Mouse (Mus musculus) intestine, embryonic 16.5 days (tissue): ENCODE measurements around the gene Mcoln3. TPM values are rescaled to one million over a fixed set of nuclear protein-coding genes. Genes with fewer than 3 reads are reported as not detected.

Experiments
- ATAC-seq: fragments of 200-750 bp; cut with Nextera tagmentation; 2 replicates; pipeline ENCODE4 v1.8.0; 2017; ENCODE audit warnings: moderate TSS enrichment, moderate library complexity
- H3K27ac ChIP-seq: fragments of 300-500 bp; sonication (generic); 2 replicates; pipeline ENCODE4 v1.5.1; 2014; ENCODE audit warnings: mild to moderate bottlenecking, low read length
- H3K27me3 ChIP-seq: fragments of 300-500 bp; sonication (generic); replicated peaks from 2 replicates; pipeline ENCODE4 v1.6.1; 2014; ENCODE audit warnings: low read length, control low read depth, mixed read lengths; ENCODE audit not compliant: control insufficient read depth, insufficient read depth
- H3K36me3 ChIP-seq: fragments of 300-500 bp; sonication (generic); 2 replicates; pipeline ENCODE4 v1.6.1; 2014; ENCODE audit warnings: low read length, control low read depth; ENCODE audit not compliant: control insufficient read depth, insufficient read depth
- H3K4me1 ChIP-seq: fragments of 300-500 bp; sonication (generic); 2 replicates; pipeline ENCODE4 v1.6.1; 2014; ENCODE audit warnings: low read length, control low read depth, mixed read lengths; ENCODE audit not compliant: control insufficient read depth, insufficient read depth
- H3K4me2 ChIP-seq: fragments of 300-500 bp; sonication (generic); 2 replicates; pipeline ENCODE4 v1.6.1; 2014; ENCODE audit warnings: low read depth, low read length, control low read depth
- H3K4me3 ChIP-seq: fragments of 300-500 bp; sonication (generic); 2 replicates; pipeline ENCODE4 v1.5.1; 2014; ENCODE audit warnings: mild to moderate bottlenecking, low read length
- H3K9ac ChIP-seq: fragments of 300-500 bp; sonication (generic); 2 replicates; pipeline ENCODE4 v1.6.1; 2014; ENCODE audit warnings: low read depth, low read length
- H3K9me3 ChIP-seq: fragments of 300-500 bp; sonication (generic); 2 replicates; pipeline ENCODE4 v1.6.1; 2016; ENCODE audit warnings: low read length, control low read depth; ENCODE audit not compliant: control insufficient read depth
- WGBS: fragments of 180-500 bp; shearing (Covaris S2); extraction: QIAGEN DNeasy Blood & Tissue Kit; methylation state at CpG from one replicate; pipeline ENCODE4 v1.1.7; 2014; 5-methylcytosine and 5-hydroxymethylcytosine counted together
- polyA plus RNA-seq: library from polyadenylated mRNA; unstranded; fragments of >200 nt; fragmentation: Nextera tagmentation; extraction: Ambion mirVana; gene quantifications from 2 replicates; pipeline ENCODE4 v1.2.1, GENCODE M21; 2015

Mcoln3 gene
- polyA plus RNA-seq, 1 experiment from 2014 or later = 74.3 TPM

GRCm38 (mm10) chr3:146149156-146150057 lies 32.2 kb downstream of the Mcoln3 start, which contains the start of gene Mcoln2:
Gene Mcoln2, plus strand, starts transcription at chr3:146149833.
- no peaks in the 10 kb centered on the region for H3K9me3 ChIP-seq
- H3K27me3 ChIP-seq = no peaks in the 10 kb centered on the region
- H3K27ac ChIP-seq = peak within 1 kb of the TSS; percentile 80
- H3K4me2 ChIP-seq = peak within 1 kb of the TSS; percentile 98
- peak within 1 kb of the TSS; percentile 56 for H3K4me3 ChIP-seq
- peak within 1 kb of the TSS; percentile 68 for H3K9ac ChIP-seq
- peak; percentile 67 for ATAC-seq
- peaks cover 7% of the 10 kb centered on the region; the same call in 1 of the 2 replicates for H3K4me1 ChIP-seq
- 15% methylated on average over 32 of the region's 34 CpGs for WGBS
- H3K36me3 ChIP-seq = no peaks in the 10 kb centered on the region

GRCm38 (mm10) chr3:146150058-146150400 lies 32.8 kb downstream of the Mcoln3 start:
- ATAC-seq = peak; percentile 87
- Histone ChIP-seq H3K27ac (peak overlapping the region; percentile 80; the same call in 1 of the 2 replicates), H3K9me3 (no peaks in the 10 kb centered on the region), H3K4me1 (peaks cover 7% of the 10 kb centered on the region; the same call in 1 of the 2 replicates), H3K9ac (peak overlapping the region; percentile 68), H3K36me3 (no peaks in the 10 kb centered on the region), H3K27me3 (no peaks in the 10 kb centered on the region), H3K4me2 (peak overlapping the region; percentile 98), H3K4me3 (peak overlapping the region; percentile 56)
- under 1% methylated on average over 26 of the region's 26 CpGs for WGBS

- Histone ChIP-seq H3K27ac (peak overlapping the region; percentile 80), H3K4me2 (peak overlapping the region; percentile 98), H3K36me3 (no peaks in the 10 kb centered on the region), H3K27me3 (no peaks in the 10 kb centered on the region), H3K4me3 (peak overlapping the region; percentile 56), H3K4me1 (peaks cover 7% of the 10 kb centered on the region; the same call in 1 of the 2 replicates), H3K9ac (peak overlapping the region; percentile 68), H3K9me3 (no peaks in the 10 kb centered on the region)
- peak; percentile 72 for ATAC-seq
- 13% methylated on average over 11 of the region's 11 CpGs for WGBS
These were observed 33.3 kb downstream of the Mcoln3 start for GRCm38 (mm10) chr3:146150560-146150959.

GRCm38 (mm10) chr3:146151328-146151727 lies 34.1 kb downstream of the Mcoln3 start:
- Histone ChIP-seq H3K4me1 (peaks cover 7% of the 10 kb centered on the region; the same call in 1 of the 2 replicates), H3K27ac (no peak overlapping the region), H3K4me3 (no peak overlapping the region), H3K9ac (no peak overlapping the region), H3K4me2 (no peak overlapping the region; the same call in 1 of the 2 replicates), H3K9me3 (no peaks in the 10 kb centered on the region), H3K36me3 (no peaks in the 10 kb centered on the region), H3K27me3 (no peaks in the 10 kb centered on the region)
- WGBS = 94% methylated on average over 10 of the region's 10 CpGs
- no peak for ATAC-seq

GRCm38 (mm10) chr3:146151755-146152154 lies 34.5 kb downstream of the Mcoln3 start:
- Histone ChIP-seq H3K4me3 (no peak overlapping the region), H3K4me2 (no peak overlapping the region), H3K9ac (no peak overlapping the region), H3K4me1 (peaks cover 7% of the 10 kb centered on the region; the same call in 1 of the 2 replicates), H3K27me3 (no peaks in the 10 kb centered on the region), H3K27ac (no peak overlapping the region), H3K36me3 (no peaks in the 10 kb centered on the region), H3K9me3 (no peaks in the 10 kb centered on the region)
- 92% methylated on average over 8 of the region's 8 CpGs for WGBS
- no peak for ATAC-seq

- Histone ChIP-seq H3K4me2 (no peak overlapping the region), H3K27me3 (no peaks in the 10 kb centered on the region), H3K9ac (no peak overlapping the region), H3K36me3 (no peaks in the 10 kb centered on the region), H3K4me1 (peaks cover 7% of the 10 kb centered on the region; the same call in 1 of the 2 replicates), H3K27ac (no peak overlapping the region), H3K9me3 (no peaks in the 10 kb centered on the region), H3K4me3 (no peak overlapping the region)
- WGBS = 90% methylated on average over 8 of the region's 8 CpGs
- no peak for ATAC-seq
These were observed 35.1 kb downstream of the Mcoln3 start for GRCm38 (mm10) chr3:146152348-146152747.

GRCm38 (mm10) chr3:146152913-146153312 lies 35.7 kb downstream of the Mcoln3 start:
- Histone ChIP-seq H3K4me2 (no peak overlapping the region), H3K27me3 (no peaks in the 10 kb centered on the region), H3K4me3 (no peak overlapping the region), H3K36me3 (no peaks in the 10 kb centered on the region), H3K9ac (no peak overlapping the region), H3K27ac (no peak overlapping the region), H3K9me3 (no peaks in the 10 kb centered on the region), H3K4me1 (peaks cover 7% of the 10 kb centered on the region; the same call in 1 of the 2 replicates)
- ATAC-seq = no peak
- 80% methylated on average over 2 of the region's 2 CpGs for WGBS

GRCm38 (mm10) chr3:146153862-146154611 lies 36.8 kb downstream of the Mcoln3 start:
- Histone ChIP-seq H3K4me1 (peaks cover 7% of the 10 kb centered on the region; the same call in 1 of the 2 replicates), H3K9me3 (no peaks in the 10 kb centered on the region), H3K27me3 (no peaks in the 10 kb centered on the region), H3K36me3 (no peaks in the 10 kb centered on the region), H3K4me3 (no peak overlapping the region), H3K4me2 (no peak overlapping the region), H3K27ac (no peak overlapping the region), H3K9ac (no peak overlapping the region)
- WGBS = 38% methylated on average over 12 of the region's 12 CpGs
- ATAC-seq = no peak
